Mouse (Mus musculus) heart, postnatal 0 days (tissue): ENCODE measurements around the gene Arid1b. TPM values are rescaled to one million over a fixed set of nuclear protein-coding genes. Genes with fewer than 3 reads are reported as not detected.

Experiments used
- ATAC-seq: fragments of 200-750 bp; cut with Nextera tagmentation; 2 replicates; pipeline ENCODE4 v1.8.0; 2017; ENCODE audit warnings: low read depth, moderate number of reproducible peaks, moderate library complexity; ENCODE audit not compliant: insufficient read depth
- DNase-seq: peaks from one replicate; pipeline ENCODE4 v3.0.0-alpha.2; 2016; ENCODE audit warnings: low spot score
- H3K27ac ChIP-seq: fragments of 300-500 bp; sonication (generic); 2 replicates; pipeline ENCODE4 v1.5.1; 2014; ENCODE audit warnings: low read depth, mild to moderate bottlenecking
- H3K27me3 ChIP-seq: fragments of 300-500 bp; sonication (generic); 2 replicates; pipeline ENCODE4 v1.6.1; 2014; ENCODE audit warnings: low read length, mixed read lengths; ENCODE audit not compliant: control insufficient read depth, insufficient read depth
- H3K36me3 ChIP-seq: fragments of 300-500 bp; sonication (generic); replicated peaks from 2 replicates; pipeline ENCODE4 v1.6.1; 2014; ENCODE audit warnings: low read length, mixed read lengths; ENCODE audit not compliant: control insufficient read depth, insufficient read depth
- H3K4me1 ChIP-seq: fragments of 300-500 bp; sonication (generic); 2 replicates; pipeline ENCODE4 v1.6.1; 2014; ENCODE audit warnings: antibody characterized with exemption; ENCODE audit not compliant: control insufficient read depth, insufficient read depth
- H3K4me2 ChIP-seq: fragments of 300-500 bp; sonication (generic); 2 replicates; pipeline ENCODE4 v1.6.1; 2014; ENCODE audit warnings: low read depth, mild to moderate bottlenecking, low read length, moderate library complexity
- H3K4me3 ChIP-seq: fragments of 300-500 bp; sonication (generic); 2 replicates; pipeline ENCODE4 v1.5.1; 2014; ENCODE audit warnings: low read depth, low read length
- H3K9ac ChIP-seq: fragments of 300-500 bp; sonication (generic); replicated peaks from 2 replicates; pipeline ENCODE4 v1.6.1; 2014; ENCODE audit warnings: low read depth, low read length, mixed read lengths
- H3K9me3 ChIP-seq: fragments of 300-500 bp; sonication (generic); replicated peaks from 2 replicates; pipeline ENCODE4 v1.6.1; 2016; ENCODE audit warnings: low read length; ENCODE audit not compliant: control insufficient read depth
- CTCF ChIP-seq: IDR thresholded peaks from 2 replicates; pipeline ENCODE4 v1.5.1; 2016; ENCODE audit warnings: antibody characterized with exemption, control low read depth, low read depth
- EP300 ChIP-seq: IDR thresholded peaks from 2 replicates; pipeline ENCODE4 v1.6.1; 2016; ENCODE audit warnings: antibody characterized with exemption, low read depth
- WGBS: fragments of 180-500 bp; shearing (Covaris S2); extraction: QIAGEN DNeasy Blood & Tissue Kit; methylation state at CpG from one replicate; pipeline ENCODE4 v1.1.7; 2014; 5-methylcytosine and 5-hydroxymethylcytosine counted together
- polyA plus RNA-seq: library from polyadenylated mRNA; unstranded; fragments of >200 nt; fragmentation: Nextera tagmentation; extraction: Ambion mirVana; gene quantifications from 2 replicates; pipeline ENCODE4 v1.2.1, GENCODE M21; 2015
- total RNA-seq: library from RNA; depleted of rRNA; stranded (reverse); fragments of >200 nt; gene quantifications from 2 replicates; pipeline ENCODE4 v1.2.3, GENCODE M21; 2014; ENCODE audit warnings: low replicate concordance

The Arid1b gene
- total and polyA plus RNA-seq, 2 experiments from 2014 or later: 4.4 to 27.3 TPM

- H3K4me3 ChIP-seq: no peak overlapping the region
- H3K9ac ChIP-seq: no peak overlapping the region
- H3K4me2 ChIP-seq: no peak overlapping the region
- peak; percentile 32; the same call in 1 of the 2 replicates for TF ChIP-seq CTCF
- TF ChIP-seq EP300: no peak
- peaks cover 3% of the 10 kb centered on the region; the same call in 1 of the 2 replicates for H3K4me1 ChIP-seq
- peak; percentile 66 for DNase-seq
- H3K27ac ChIP-seq: no peak overlapping the region
- 29% methylated on average over 5 of the region's 5 CpGs for WGBS
- no peaks in the 10 kb centered on the region for H3K27me3 ChIP-seq
- H3K9me3 ChIP-seq: no peaks in the 10 kb centered on the region
- peak; percentile 74 for ATAC-seq
- H3K36me3 ChIP-seq: no peaks in the 10 kb centered on the region
Measured at GRCm38 (mm10) chr17:5352901-5353300, 358.8 kb downstream of the Arid1b start.

GRCm38 (mm10) chr17:5360759-5361158 is 366.6 kb downstream of the Arid1b start:
- Histone ChIP-seq H3K9me3 (no peaks in the 10 kb centered on the region), H3K27ac (no peak overlapping the region), H3K27me3 (no peaks in the 10 kb centered on the region), H3K4me3 (no peak overlapping the region), H3K4me2 (no peak overlapping the region), H3K4me1 (no peaks in the 10 kb centered on the region), H3K9ac (no peak overlapping the region), H3K36me3 (no peaks in the 10 kb centered on the region)
- TF ChIP-seq EP300 (no peak), CTCF (no peak)
- no peak for ATAC-seq
- 81% methylated on average over 2 of the region's 2 CpGs for WGBS
- DNase-seq: no peak

- Histone ChIP-seq H3K4me2 (no peak overlapping the region), H3K4me3 (no peak overlapping the region), H3K36me3 (no peaks in the 10 kb centered on the region), H3K4me1 (peaks cover 5% of the 10 kb centered on the region), H3K9me3 (no peaks in the 10 kb centered on the region), H3K27me3 (no peaks in the 10 kb centered on the region), H3K27ac (no peak overlapping the region), H3K9ac (no peak overlapping the region)
- ATAC-seq (no peak), DNase-seq (no peak)
- WGBS: 73% methylated on average over 8 of the region's 8 CpGs
- no peak for TF ChIP-seq EP300
- TF ChIP-seq CTCF: no peak
Measured at GRCm38 (mm10) chr17:5365992-5366398, 371.9 kb downstream of the Arid1b start.

- Histone ChIP-seq H3K9me3 (no peaks in the 10 kb centered on the region), H3K4me2 (no peak overlapping the region), H3K9ac (no peak overlapping the region), H3K4me3 (no peak overlapping the region), H3K36me3 (no peaks in the 10 kb centered on the region), H3K4me1 (peaks cover 16% of the 10 kb centered on the region), H3K27ac (no peak overlapping the region), H3K27me3 (no peaks in the 10 kb centered on the region)
- no peak for DNase-seq
- peak; percentile 55; the same call in 1 of the 2 replicates for ATAC-seq
- no peak for TF ChIP-seq EP300
- WGBS: 19% methylated on average over 4 of the region's 4 CpGs
Measured at GRCm38 (mm10) chr17:5371032-5371431, 376.9 kb downstream of the Arid1b start.

- Histone ChIP-seq H3K9me3 (no peaks in the 10 kb centered on the region), H3K9ac (no peak overlapping the region), H3K4me2 (no peak overlapping the region), H3K36me3 (no peaks in the 10 kb centered on the region), H3K27me3 (no peaks in the 10 kb centered on the region), H3K4me3 (no peak overlapping the region), H3K27ac (0 out of 2 replicates have a peak overlapping the region, but pooled peaks have one; percentile 30), H3K4me1 (peaks cover 16% of the 10 kb centered on the region)
- TF ChIP-seq CTCF (no peak), EP300 (no peak)
- DNase-seq (peak; percentile 29), ATAC-seq (peak; percentile 63; the same call in 1 of the 2 replicates)
- 14% methylated on average over 7 of the region's 7 CpGs for WGBS
Measured at GRCm38 (mm10) chr17:5371521-5371920, 377.4 kb downstream of the Arid1b start.

- Histone ChIP-seq H3K9ac (no peak overlapping the region), H3K36me3 (no peaks in the 10 kb centered on the region), H3K4me2 (no peak overlapping the region), H3K4me1 (peaks cover 16% of the 10 kb centered on the region), H3K4me3 (no peak overlapping the region), H3K27me3 (no peaks in the 10 kb centered on the region), H3K27ac (no peak overlapping the region), H3K9me3 (no peaks in the 10 kb centered on the region)
- WGBS: 70% methylated on average over 8 of the region's 8 CpGs
- no peak for TF ChIP-seq CTCF
- ATAC-seq (no peak), DNase-seq (no peak)
Measured at GRCm38 (mm10) chr17:5372951-5373350, 378.8 kb downstream of the Arid1b start.
